Comparison of ENCODE assay signal across 13 mouse cellular contexts in genomic region chr9:102771308-102771895, GRCm38 (mm10). TPM values are rescaled to one million over a fixed set of nuclear protein-coding genes. Genes with fewer than 3 reads are reported as not detected.
DNase-seq lines count a peak whose midpoint lies in the region; ATAC-seq lines count a peak whose summit lies in the region.
"Had no signal": no experiment of that assay in that cellular context is flagged by ENCODE, and none has a peak within 500 bp of the region (broad histone marks: within the 10 kb centered on the region; RNA-seq: fewer than 3 reads in every experiment).

No protein-coding gene starts in this region.

- no peak overlapping the region for H3K4me3 ChIP-seq in kidney, embryonic 15.5 days (replicated peaks)
- H3K4me3 ChIP-seq in embryonic facial prominence, embryonic 13.5 days = no peak overlapping the region
- H3K4me3 ChIP-seq in stomach, embryonic 14.5 days (ENCODE audit: low read depth, low read length) = no peak overlapping the region
- H3K4me3 ChIP-seq: neural tube, embryonic 12.5 days had no signal

- H3K9me3 ChIP-seq in kidney, embryonic 15.5 days (replicated peaks) = no peaks in the 10 kb centered on the region
- H3K9me3 ChIP-seq in embryonic facial prominence, embryonic 13.5 days = no peaks in the 10 kb centered on the region
- H3K9me3 ChIP-seq in stomach, embryonic 14.5 days (ENCODE audit: control insufficient read depth, low read depth, low read length) = no peaks in the 10 kb centered on the region
- H3K9me3 ChIP-seq: neural tube, embryonic 12.5 days had no signal

- peaks cover 16% of the 10 kb centered on the region for H3K4me1 ChIP-seq in kidney, embryonic 15.5 days
- H3K4me1 ChIP-seq in embryonic facial prominence, embryonic 13.5 days = peaks cover 31% of the 10 kb centered on the region
- 0 out of 2 replicates have a peak, but pooled peaks cover 9% of the 10 kb centered on the region for H3K4me1 ChIP-seq in stomach, embryonic 14.5 days (ENCODE audit: control insufficient read depth, insufficient read depth, low read length)
- H3K4me1 ChIP-seq: neural tube, embryonic 12.5 days had no signal

- ATAC-seq in kidney, embryonic 15.5 days (replicated peaks; ENCODE audit: low FRiP score) = peak; percentile 59; the same call in 1 of the 2 replicates
- ATAC-seq in embryonic facial prominence, embryonic 13.5 days (ENCODE audit: insufficient number of reproducible peaks, insufficient read depth, low FRiP score, low TSS enrichment, low read depth) = no peak
- peak; percentile 89 for ATAC-seq in stomach, embryonic 14.5 days (ENCODE audit: insufficient number of reproducible peaks, insufficient read depth, low FRiP score, low read depth)
- ATAC-seq in activated CD4-positive, CD25-positive, alpha-beta regulatory T cell, adult 4 months = no peak
- ATAC-seq: forebrain, embryonic 16.5 days had no signal

- no peaks in the 10 kb centered on the region for H3K36me3 ChIP-seq in kidney, embryonic 15.5 days
- no peaks in the 10 kb centered on the region for H3K36me3 ChIP-seq in embryonic facial prominence, embryonic 13.5 days
- no peaks in the 10 kb centered on the region for H3K36me3 ChIP-seq in stomach, embryonic 14.5 days (ENCODE audit: control insufficient read depth, insufficient read depth, low read length)
- H3K36me3 ChIP-seq: neural tube, embryonic 12.5 days had no signal

- WGBS in kidney, embryonic 15.5 days = 34% methylated on average over 21 of the region's 21 CpGs
- 31% methylated on average over 21 of the region's 21 CpGs for WGBS in embryonic facial prominence, embryonic 13.5 days
- WGBS in stomach, embryonic 14.5 days = 24% methylated on average over 21 of the region's 21 CpGs

- no peak overlapping the region for H3K27ac ChIP-seq in kidney, embryonic 15.5 days
- no peak overlapping the region for H3K27ac ChIP-seq in embryonic facial prominence, embryonic 13.5 days
- H3K27ac ChIP-seq in stomach, embryonic 14.5 days (ENCODE audit: low read length) = no peak overlapping the region
- H3K27ac ChIP-seq: neural tube, embryonic 12.5 days had no signal

- no peak for DNase-seq in kidney, adult 8-10 months
- peak; percentile 41 to 67 for DNase-seq in kidney, postnatal 25 days
- DNase-seq in frontal cortex, postnatal 36 days (ENCODE audit: low spot score in 2 of 2) = no peak
- DNase-seq: adrenal gland, postnatal 14 days; cerebellum, postnatal 10 days; layer of hippocampus, postnatal 36 days; thymus, adult 2 months had no signal

- H3K27me3 ChIP-seq in kidney, embryonic 15.5 days = no peaks in the 10 kb centered on the region
- H3K27me3 ChIP-seq in embryonic facial prominence, embryonic 13.5 days = no peaks in the 10 kb centered on the region
- no peaks in the 10 kb centered on the region for H3K27me3 ChIP-seq in stomach, embryonic 14.5 days (ENCODE audit: control insufficient read depth, insufficient read depth, low read length)
- H3K27me3 ChIP-seq: neural tube, embryonic 12.5 days had no signal

- H3K4me2 ChIP-seq in kidney, embryonic 15.5 days = peak overlapping the region; percentile 26
- H3K4me2 ChIP-seq in embryonic facial prominence, embryonic 13.5 days = peak overlapping the region; percentile 31
- H3K4me2 ChIP-seq in stomach, embryonic 14.5 days (replicated peaks; ENCODE audit: low read depth, low read length) = no peak overlapping the region
- H3K4me2 ChIP-seq: neural tube, embryonic 12.5 days had no signal

- no peak overlapping the region for H3K9ac ChIP-seq in kidney, embryonic 15.5 days
- H3K9ac ChIP-seq in embryonic facial prominence, embryonic 13.5 days = no peak overlapping the region
- no peak overlapping the region for H3K9ac ChIP-seq in stomach, embryonic 14.5 days (replicated peaks; ENCODE audit: low read depth, low read length)
- H3K9ac ChIP-seq: neural tube, embryonic 12.5 days had no signal

RNA-seq across cellular contexts. Expression of gene Amotl2, which starts 54.9 kb away (rescaled TPM):
- 43.3 and 45.1 TPM in 2 replicates for polyA plus RNA-seq in kidney, embryonic 15.5 days (2015; fragmentation: Nextera tagmentation; extraction: Ambion mirVana)
- 54.0 and 55.8 TPM in 2 replicates for polyA plus RNA-seq in embryonic facial prominence, embryonic 13.5 days (2015; fragmentation: Nextera tagmentation; extraction: Ambion mirVana)
- 22.1 and 28.9 TPM in 2 replicates for polyA plus RNA-seq in stomach, embryonic 14.5 days (2014; fragmentation: Nextera tagmentation; extraction: Ambion mirVana)
- polyA plus RNA-seq in activated CD4-positive, CD25-positive, alpha-beta regulatory T cell, adult 4 months (2017; shearing (Covaris generic)) = not detected

Comparison
In these comparisons a context has a peak if more than half of its experiments do, and no peak if none do; other contexts are left out.
1. DNase-seq: peak in kidney, postnatal 25 days (2 of 2); none in kidney, adult 8-10 months (0 of 2) and frontal cortex, postnatal 36 days (0 of 2).
2. ATAC-seq: peak in kidney, embryonic 15.5 days (single experiment) and stomach, embryonic 14.5 days (single experiment); none in embryonic facial prominence, embryonic 13.5 days (single experiment) and activated CD4-positive, CD25-positive, alpha-beta regulatory T cell, adult 4 months (single experiment).
3. RNA of gene Amotl2, which starts 54.9 kb away (polyA plus RNA-seq): 54.0 to 55.8 TPM in embryonic facial prominence, embryonic 13.5 days, 43.3 to 45.1 TPM in kidney, embryonic 15.5 days and 22.1 to 28.9 TPM in stomach, embryonic 14.5 days; not detected in activated CD4-positive, CD25-positive, alpha-beta regulatory T cell, adult 4 months; every median in the first group is over 10 times any median in the second.